Mouse (Mus musculus) liver, adult 10 weeks (tissue): ENCODE data around the gene Gnas. TPM values are rescaled to one million over a fixed set of nuclear protein-coding genes. Genes with fewer than 3 reads are reported as not detected.

Source experiments
- polyA plus RNA-seq: library from polyadenylated mRNA; stranded (reverse); fragments of 350-450 nt; fragmentation: Illumina TruSeq; extraction: RNeasy Lipid Tissue Mini Kit (QIAGEN cat#74804); gene quantifications from one replicate; pipeline ENCODE4 v1.2.3, GENCODE M21; 2014; ENCODE audit warnings: low read depth, low replicate concordance

Gene Gnas
- 231 TPM for polyA plus RNA-seq

GRCm38 (mm10) chr2:174284011-174284410 is at the start of gene Gnas:
TSS of gene Gnas (plus strand) at chr2:174284320.

GRCm38 (mm10) chr2:174346612-174346998 is 62.5 kb downstream of the Gnas start, which contains the start of gene Gm20721:
TSS of gene Gm20721 (minus strand) at chr2:174346712.

Other genes with a start within 250 kb of the Gnas start
- gene Stx16, start 208.0 kb upstream of the Gnas start, polyA plus RNA-seq, result 23.2 TPM
- 13.6 TPM for gene Npepl1, start 174.0 kb upstream of the Gnas start, polyA plus RNA-seq
- gene Gm20721, start 62.4 kb downstream of the Gnas start, polyA plus RNA-seq, result not detected
- 5.6 TPM for gene Nelfcd, start 131.5 kb downstream of the Gnas start, polyA plus RNA-seq
- gene Ctsz, start 154.7 kb downstream of the Gnas start, polyA plus RNA-seq, result 25.5 TPM
- not detected for gene Tubb1, start 166.4 kb downstream of the Gnas start, polyA plus RNA-seq
- gene Atp5e, start 179.8 kb downstream of the Gnas start, polyA plus RNA-seq, result 97.1 TPM
- gene Prelid3b, start 188.8 kb downstream of the Gnas start, polyA plus RNA-seq, result 34.2 TPM